Mouse (Mus musculus) mesoderm, embryonic 11.5 days (tissue): ENCODE measurements at regions not wholly inside any gene's neighbourhood (a gene's known extent, or its start where the extent isn't known, plus 50 kb on each side); places are given as distances from the start of the nearest gene placed in this dataset.
A peak's percentile ranks its signal among the peaks of the same experiment; 100 is the strongest.

ENCODE experiments used
- DNase-seq: peaks from one replicate; pipeline ENCODE4 v3.0.0-alpha.2; 2012; ENCODE audit warnings: low read depth, low spot score

GRCm38 (mm10) chr6:81731631-81732030 is 191.8 kb upstream of the Gcfc2 start:
- DNase-seq, result no peak

- DNase-seq, result no peak
These were observed 189.9 kb upstream of the Gcfc2 start for GRCm38 (mm10) chr6:81733527-81733926.

- DNase-seq, result no peak
These were observed 185.0 kb upstream of the Gcfc2 start for GRCm38 (mm10) chr6:81738466-81738865.

- DNase-seq, result no peak
These were observed 173.8 kb upstream of the Gcfc2 start for GRCm38 (mm10) chr6:81749681-81750080.

GRCm38 (mm10) chr6:81751631-81752030 is 171.8 kb upstream of the Gcfc2 start:
- DNase-seq, result no peak

- DNase-seq, result no peak
These were observed 167.2 kb upstream of the Gcfc2 start for GRCm38 (mm10) chr6:81756242-81756641.

- DNase-seq, result no peak
These were observed 164.6 kb upstream of the Gcfc2 start for GRCm38 (mm10) chr6:81758876-81759275.

GRCm38 (mm10) chr6:81760181-81760580 is 163.3 kb upstream of the Gcfc2 start:
- no peak for DNase-seq

GRCm38 (mm10) chr6:81765831-81766230 is 157.6 kb upstream of the Gcfc2 start:
- DNase-seq, result no peak

- DNase-seq, result no peak
These were observed 156.7 kb upstream of the Gcfc2 start for GRCm38 (mm10) chr6:81766800-81767199.

- peak; percentile 64 for DNase-seq
These were observed 154.6 kb upstream of the Gcfc2 start for GRCm38 (mm10) chr6:81768669-81769537.

GRCm38 (mm10) chr6:81770301-81770700 is 153.2 kb upstream of the Gcfc2 start:
- DNase-seq, result no peak

- DNase-seq, result no peak
These were observed 151.6 kb upstream of the Gcfc2 start for GRCm38 (mm10) chr6:81771862-81772261.

- DNase-seq, result no peak
These were observed 141.3 kb upstream of the Gcfc2 start for GRCm38 (mm10) chr6:81782131-81782530.

GRCm38 (mm10) chr6:81782815-81783435 is 140.5 kb upstream of the Gcfc2 start:
- no peak for DNase-seq

GRCm38 (mm10) chr6:81795281-81795680 is 128.2 kb upstream of the Gcfc2 start:
- no peak for DNase-seq

- DNase-seq, result no peak
These were observed 122.6 kb upstream of the Gcfc2 start for GRCm38 (mm10) chr6:81800822-81801221.

GRCm38 (mm10) chr6:81801804-81802203 is 121.7 kb upstream of the Gcfc2 start:
- no peak for DNase-seq

- DNase-seq, result no peak
These were observed 117.5 kb upstream of the Gcfc2 start for GRCm38 (mm10) chr6:81805942-81806341.

- no peak for DNase-seq
These were observed 114.8 kb upstream of the Gcfc2 start for GRCm38 (mm10) chr6:81808712-81809111.

GRCm38 (mm10) chr6:81815248-81815961 is 108.1 kb upstream of the Gcfc2 start:
- no peak for DNase-seq

GRCm38 (mm10) chr6:81815962-81816338 is 107.5 kb upstream of the Gcfc2 start:
- no peak for DNase-seq
